Comparison of ENCODE assay signal across 25 mouse cellular contexts in genomic region chrX:38259610-38260009, GRCm38 (mm10). TPM values are rescaled to one million over a fixed set of nuclear protein-coding genes. Genes with fewer than 3 reads are reported as not detected.
DNase-seq lines count a peak whose midpoint lies in the region; ATAC-seq and TF ChIP-seq lines count a peak whose summit lies in the region.
"Had no signal": no experiment of that assay in that cellular context is flagged by ENCODE, and none has a peak within 500 bp of the region (broad histone marks: within the 10 kb centered on the region; RNA-seq: fewer than 3 reads in every experiment).

No protein-coding gene starts in this region.

- H3K4me3 ChIP-seq in hindbrain, postnatal 0 days (ENCODE audit: low read length) = no peak overlapping the region
- no peak overlapping the region for H3K4me3 ChIP-seq in hindbrain, embryonic 16.5 days (ENCODE audit: low read length)
- no peak overlapping the region for H3K4me3 ChIP-seq in left cerebral cortex, adult 2 months
- no peak overlapping the region for H3K4me3 ChIP-seq in CH12.LX (replicated peaks in 1 of 3; ENCODE audit: low read depth in 2 of 3, low read length in 2 of 3, poor library complexity in 1 of 3)
- H3K4me3 ChIP-seq: forebrain, embryonic 10.5 days; limb, embryonic 12.5 days; liver, embryonic 13.5 days; midbrain, embryonic 13.5 days; myocyte had no signal

- H3K9me3 ChIP-seq in hindbrain, postnatal 0 days (ENCODE audit: low read length) = no peaks in the 10 kb centered on the region
- H3K9me3 ChIP-seq in hindbrain, embryonic 16.5 days (ENCODE audit: control insufficient read depth, low read length) = no peaks in the 10 kb centered on the region
- no peaks in the 10 kb centered on the region for H3K9me3 ChIP-seq in CH12.LX (replicated peaks; ENCODE audit: low read length)
- H3K9me3 ChIP-seq: forebrain, embryonic 10.5 days; limb, embryonic 12.5 days; liver, embryonic 13.5 days; midbrain, embryonic 13.5 days had no signal

- no peaks in the 10 kb centered on the region for H3K4me1 ChIP-seq in hindbrain, postnatal 0 days (ENCODE audit: insufficient read depth, low read length)
- H3K4me1 ChIP-seq in hindbrain, embryonic 16.5 days (ENCODE audit: control insufficient read depth, insufficient read depth, low read depth, low read length) = no peaks in the 10 kb centered on the region
- no peaks in the 10 kb centered on the region for H3K4me1 ChIP-seq in CH12.LX (ENCODE audit: control insufficient read depth in 1 of 2, insufficient read depth in 2 of 2)
- H3K4me1 ChIP-seq: forebrain, embryonic 10.5 days; limb, embryonic 12.5 days; liver, embryonic 13.5 days; midbrain, embryonic 13.5 days had no signal

- TF ChIP-seq EP300 in CH12.LX (IDR thresholded peaks at IDR 0.05; ENCODE audit: low read length) = no peak

- DNase-seq in hindbrain, postnatal 0 days (ENCODE audit: low spot score) = no peak
- no peak for DNase-seq in left cerebral cortex, adult 2 months (ENCODE audit: extremely low spot score in 1 of 2, low spot score in 2 of 2)
- DNase-seq in left cerebral cortex, adult 9 months (ENCODE audit: low spot score in 2 of 2) = no peak
- DNase-seq in CH12.LX (ENCODE audit: extremely low read depth) (no peak), Patski (ENCODE audit: low read depth, low spot score) (no peak)
- DNase-seq: adrenal gland, postnatal 36 days; cerebellum, adult 2 months; cerebellum, postnatal 36 days; gastrocnemius, postnatal 10 days; heart, adult 11 months; kidney, postnatal 10 days; layer of hippocampus, adult 9-11 months; liver, embryonic 13.5 days; right cerebral cortex, postnatal 4 days had no signal

- ATAC-seq in hindbrain, postnatal 0 days = no peak
- ATAC-seq in hindbrain, embryonic 16.5 days = no peak
- ATAC-seq in Patski = no peak
- ATAC-seq in CD4-positive, CD25-positive, alpha-beta regulatory T cell, adult 4 months = no peak
- ATAC-seq: inflammation-experienced regulatory T-cells, adult 6 months; midbrain, embryonic 13.5 days had no signal

- 42% methylated on average over 2 of the region's 2 CpGs for WGBS in hindbrain, postnatal 0 days
- 38% methylated on average over 2 of the region's 2 CpGs for WGBS in hindbrain, embryonic 16.5 days

- in situ Hi-C loops in CH12.LX (cut with MboI; ENCODE audit: low pct_ligation_motif_present, low pct_unique_long_range_greater_than_20kb, low sequenced_read_pairs) = no loop called here
- in situ Hi-C loops in Patski (cut with MboI; ENCODE audit: low pct_unique_long_range_greater_than_20kb) = no loop called here

- H3K36me3 ChIP-seq in hindbrain, postnatal 0 days (ENCODE audit: insufficient read depth, low read length) = no peaks in the 10 kb centered on the region
- no peaks in the 10 kb centered on the region for H3K36me3 ChIP-seq in hindbrain, embryonic 16.5 days (ENCODE audit: control insufficient read depth, insufficient read depth, low read length)
- no peaks in the 10 kb centered on the region for H3K36me3 ChIP-seq in CH12.LX (replicated peaks in 1 of 2; ENCODE audit: control insufficient read depth in 1 of 2, insufficient read depth in 1 of 2, low read length in 1 of 2)
- H3K36me3 ChIP-seq: forebrain, embryonic 10.5 days; limb, embryonic 12.5 days; liver, embryonic 13.5 days; midbrain, embryonic 13.5 days had no signal

- peak; percentile 16 for TF ChIP-seq RAD21 in CH12.LX (IDR thresholded peaks at IDR 0.05; ENCODE audit: low read depth, low read length)

- H3K27ac ChIP-seq in hindbrain, postnatal 0 days = no peak overlapping the region
- H3K27ac ChIP-seq in hindbrain, embryonic 16.5 days (ENCODE audit: low read depth, low read length) = no peak overlapping the region
- H3K27ac ChIP-seq in left cerebral cortex, adult 2 months = no peak overlapping the region
- H3K27ac ChIP-seq in CH12.LX (ENCODE audit: insufficient read depth, low read depth) = no peak overlapping the region
- H3K27ac ChIP-seq: forebrain, embryonic 10.5 days; limb, embryonic 12.5 days; liver, embryonic 13.5 days; midbrain, embryonic 13.5 days had no signal

- no peak for TF ChIP-seq POLR2A in CH12.LX (IDR thresholded peaks at IDR 0.05; ENCODE audit: low read depth, low read length)

- TF ChIP-seq CTCF in hindbrain, postnatal 0 days (IDR thresholded peaks at IDR 0.05; ENCODE audit: low read depth) = peak; percentile 27; the same call in 1 of the 2 replicates
- peak; percentile 31 for TF ChIP-seq CTCF in left cerebral cortex, adult 2 months (IDR thresholded peaks at IDR 0.05)
- TF ChIP-seq CTCF in CH12.LX (conservative IDR thresholded peaks at IDR 0.05 in 1 of 2, IDR thresholded peaks at IDR 0.05 in 1 of 2; ENCODE audit: low read depth in 2 of 2, low read length in 2 of 2) (peak in 1 of 2 experiments; percentile 38; a peak in 2 of 4 replicates), Patski (IDR thresholded peaks at IDR 0.05) (peak; percentile 39)

- no peaks in the 10 kb centered on the region for H3K27me3 ChIP-seq in hindbrain, postnatal 0 days (ENCODE audit: insufficient read depth, low read length)
- H3K27me3 ChIP-seq in hindbrain, embryonic 16.5 days (replicated peaks; ENCODE audit: control insufficient read depth, insufficient read depth, low read length) = no peaks in the 10 kb centered on the region
- H3K27me3 ChIP-seq in CH12.LX (replicated peaks) (no peaks in the 10 kb centered on the region), Patski (peaks cover 36% of the 10 kb centered on the region)
- H3K27me3 ChIP-seq: limb, embryonic 12.5 days; liver, embryonic 13.5 days; midbrain, embryonic 13.5 days had no signal

- dilution Hi-C loops in CH12.LX (cut with MboI; ENCODE audit: extremely low pct_ligation_motif_present, extremely low pct_unique_long_range_greater_than_20kb, low sequenced_read_pairs) = no loop called here

- intact Hi-C loops in left cerebral cortex, adult 2 months (cut with DNase I) = no loop called here

- no peaks in the 10 kb centered on the region for H3K79me2 ChIP-seq in CH12.LX (replicated peaks; ENCODE audit: control insufficient read depth, extremely low read depth, insufficient read depth, poor library complexity, severe bottlenecking)

- CTCF ChIA-PET in Patski (lab: Charles Lee) = no interaction called here

- POLR2A ChIA-PET in Patski (lab: Charles Lee) = no interaction called here

- no peak overlapping the region for H3K4me2 ChIP-seq in hindbrain, postnatal 0 days (ENCODE audit: low read depth, low read length)
- no peak overlapping the region for H3K4me2 ChIP-seq in hindbrain, embryonic 16.5 days (ENCODE audit: low read length)
- H3K4me2 ChIP-seq in CH12.LX (ENCODE audit: insufficient read depth, low read depth, poor library complexity, severe bottlenecking) = no peak overlapping the region
- H3K4me2 ChIP-seq: limb, embryonic 12.5 days; liver, embryonic 13.5 days; midbrain, embryonic 13.5 days had no signal

- no peak overlapping the region for H3K9ac ChIP-seq in hindbrain, postnatal 0 days (replicated peaks; ENCODE audit: low read length)
- no peak overlapping the region for H3K9ac ChIP-seq in hindbrain, embryonic 16.5 days (ENCODE audit: low read depth, low read length)
- no peak overlapping the region for H3K9ac ChIP-seq in CH12.LX (ENCODE audit: insufficient read depth, low read depth)
- H3K9ac ChIP-seq: limb, embryonic 12.5 days; liver, embryonic 13.5 days; midbrain, embryonic 13.5 days had no signal

TF ChIP-seq in CH12.LX, 34 proteins besides CTCF, POLR2A, EP300 and RAD21:
- TF ChIP-seq E2F4 (IDR thresholded peaks at IDR 0.05; ENCODE audit: insufficient replicate concordance, low read depth, low read length) = no peak
- TF ChIP-seq SMC3 (IDR thresholded peaks at IDR 0.05; ENCODE audit: low read depth, low read length) = peak; percentile 10; the same call in 1 of the 2 replicates
- TF ChIP-seq MAFK (IDR thresholded peaks at IDR 0.05; ENCODE audit: insufficient replicate concordance, low read length) = no peak

RNA-seq across cellular contexts. Expression of gene Tmem255a, which starts 7.4 kb away (rescaled TPM):
- 41.4 and 48.4 TPM in 2 replicates for total RNA-seq in hindbrain, postnatal 0 days (2014; rRNA removed)
- polyA plus RNA-seq in hindbrain, postnatal 0 days (2015; fragmentation: Nextera tagmentation; extraction: Ambion mirVana) = 37.3 and 38.5 TPM in 2 replicates
- polyA plus RNA-seq in hindbrain, embryonic 16.5 days (2015; fragmentation: Nextera tagmentation; extraction: Ambion mirVana) = 39.9 and 43.4 TPM in 2 replicates
- 10 to 100 TPM; 16.9 to 26.7 TPM for total RNA-seq in left cerebral cortex, adult 2 months (2021)
- total RNA-seq in CH12.LX (2012; rRNA removed) (0.29 and 0.30 TPM in 2 replicates), CH12.LX (2014; rRNA removed) (0.63 and 0.68 TPM in 2 replicates)
- polyA plus RNA-seq in CH12.LX (2012; ENCODE audit: insufficient read length, low read depth) (1.4 TPM in 2 replicates), Patski (2021) (0.01 TPM)
- polyA plus RNA-seq in CD4-positive, CD25-positive, alpha-beta regulatory T cell, adult 4 months (2017; shearing (Covaris generic)) = 1 to 10 TPM; 4.3 to 5.8 TPM
- total RNA-seq: megakaryocyte, adult 5-6 weeks had no signal

RNA-seq across cellular contexts. Expression of gene Atp1b4, which starts 56.4 kb away (rescaled TPM):
- 0.47 TPM in 1 of 2 replicates, not detected in the other for total RNA-seq in hindbrain, postnatal 0 days (2014; rRNA removed)
- not detected in 2 replicates for polyA plus RNA-seq in hindbrain, postnatal 0 days (2015; fragmentation: Nextera tagmentation; extraction: Ambion mirVana)
- polyA plus RNA-seq in hindbrain, embryonic 16.5 days (2015; fragmentation: Nextera tagmentation; extraction: Ambion mirVana) = 0.06 and 1.7 TPM in 2 replicates
- not detected for total RNA-seq in left cerebral cortex, adult 2 months (2021)
- not detected in 2 replicates for total RNA-seq in CH12.LX (2012; rRNA removed)
- not detected in 2 replicates for total RNA-seq in CH12.LX (2014; rRNA removed)
- not detected in 2 replicates for polyA plus RNA-seq in CH12.LX (2012; ENCODE audit: insufficient read length, low read depth)
- not detected for polyA plus RNA-seq in Patski (2021)
- not detected for polyA plus RNA-seq in CD4-positive, CD25-positive, alpha-beta regulatory T cell, adult 4 months (2017; shearing (Covaris generic))
- total RNA-seq: adrenal gland, postnatal 36 days; left cerebral cortex, postnatal 10 days; neutrophil, adult 5-6 weeks had no signal
- polyA plus RNA-seq: cerebellum, adult 2 months; forebrain, embryonic 10.5 days; hindbrain, embryonic 11.5 days; inflammation-experienced regulatory T-cells, adult 6 months; midbrain, embryonic 13.5 days; myocyte had no signal
